Mouse (Mus musculus) ES-E14 (cell line): ENCODE measurements around the gene Gm9887.
A peak's percentile ranks its signal among the peaks of the same experiment; 100 is the strongest.
"Not testable (repeated sequence)": the region's sequence is repeated elsewhere in the genome, so short reads cannot be mapped to it uniquely, and the experiment has no call there.

Experiments used
- CHD2 ChIP-seq: IDR thresholded peaks from 2 replicates; pipeline ENCODE4 v1.6.1; 2014; ENCODE audit warnings: mild to moderate bottlenecking, low read depth, low read length, inconsistent platforms
- HCFC1 ChIP-seq: IDR thresholded peaks from 2 replicates; pipeline ENCODE4 v1.6.1; 2012; ENCODE audit warnings: low read length, inconsistent platforms, borderline replicate concordance; ENCODE audit not compliant: insufficient read depth
- MAFK ChIP-seq: IDR thresholded peaks from 2 replicates; pipeline ENCODE4 v1.6.1; 2014; ENCODE audit warnings: mild to moderate bottlenecking, low read depth, low read length, inconsistent platforms; ENCODE audit not compliant: insufficient read depth
- ZC3H11A ChIP-seq: IDR thresholded peaks from 2 replicates; pipeline ENCODE4 v1.6.1; 2012; ENCODE audit warnings: low read depth, mild to moderate bottlenecking, inconsistent platforms, low read length, borderline replicate concordance
- ZNF384 ChIP-seq: IDR thresholded peaks from 2 replicates; pipeline ENCODE4 v1.6.1; 2012; ENCODE audit warnings: low read depth, low read length, inconsistent platforms

- not testable (repeated sequence) for TF ChIP-seq ZNF384, CHD2, HCFC1, ZC3H11A
- peak; percentile 36; the same call in 1 of the 2 replicates for TF ChIP-seq MAFK
These were observed 11.0 kb downstream of the Gm9887 start for GRCm38 (mm10) chr12:69360997-69361899.
